Mouse (Mus musculus) heart, adult 2 months (tissue): ENCODE measurements around the gene Esyt1.
A peak's percentile ranks its signal among the peaks of the same experiment; 100 is the strongest.

Experiments
- CTCF ChIP-seq: fragments of 200-600 bp; IDR thresholded peaks from 2 replicates; pipeline ENCODE4 v1.8.1; 2022; ENCODE audit warnings: antibody characterized with exemption, mild to moderate bottlenecking, moderate library complexity
- EP300 ChIP-seq: fragments of 200-500 bp; IDR thresholded peaks from 2 replicates; pipeline ENCODE4 v1.6.1; 2011; ENCODE audit warnings: low read depth, low read length, control low read depth; ENCODE audit not compliant: insufficient read depth
- POLR2A ChIP-seq: fragments of 200-500 bp; IDR thresholded peaks from 2 replicates; pipeline ENCODE4 v1.6.1; 2011; ENCODE audit warnings: mild to moderate bottlenecking, low read depth, low read length, control low read depth; ENCODE audit not compliant: insufficient read depth

- TF ChIP-seq POLR2A (no peak), EP300 (no peak), CTCF (peak; percentile 41)
These were observed 49.4 kb upstream of the Esyt1 start for GRCm38 (mm10) chr10:128575063-128575462.
